Mouse (Mus musculus) testis, adult 2 months (tissue): ENCODE measurements around the gene Fis1.

ENCODE experiments used
- CTCF ChIP-seq: fragments of 200-500 bp; IDR thresholded peaks from 2 replicates; pipeline ENCODE4 v1.5.1; 2012; ENCODE audit warnings: low read depth, mild to moderate bottlenecking, inconsistent platforms, low read length, moderate library complexity; ENCODE audit not compliant: control insufficient read depth, insufficient read depth, insufficient replicate concordance
- POLR2A ChIP-seq: fragments of 200-500 bp; IDR thresholded peaks from 2 replicates; pipeline ENCODE4 v1.6.1; 2012; ENCODE audit warnings: low read depth, mild to moderate bottlenecking, inconsistent platforms, low read length, moderate library complexity; ENCODE audit not compliant: control insufficient read depth

- TF ChIP-seq CTCF (no peak), POLR2A (no peak)
These were observed 8.4 kb downstream of the Fis1 start for GRCm38 (mm10) chr5:136961334-136961982.
